Mouse (Mus musculus): ENCODE measurements around the gene Osbpl6. TPM values are rescaled to one million over a fixed set of nuclear protein-coding genes. Genes with fewer than 3 reads are reported as not detected.
A peak's percentile ranks its signal among the peaks of the same experiment; 100 is the strongest.

Gene Osbpl6
- polyA plus RNA-seq, 1 experiment, result 35.1 TPM

DNA sequence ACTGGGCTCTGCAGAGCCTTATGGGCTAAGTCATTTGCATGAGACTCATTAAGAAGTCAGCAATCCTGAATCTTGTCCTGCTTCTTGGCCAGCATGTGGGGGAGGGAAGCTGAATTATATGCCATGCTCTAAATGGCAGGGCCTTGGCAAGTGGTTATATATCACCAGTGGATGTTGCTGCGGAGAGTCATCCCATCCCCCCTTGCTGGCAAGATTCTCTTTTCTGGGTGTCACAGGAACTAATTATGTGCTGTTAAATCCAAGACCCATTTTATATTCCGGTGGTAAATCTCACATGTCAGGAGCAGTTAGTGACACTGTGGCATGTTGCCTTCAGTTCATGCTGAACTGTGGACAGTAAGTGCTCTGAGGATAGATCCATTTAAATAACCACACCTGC is 31.1 kb downstream of the Osbpl6 start:
- peak; percentile 26 for DNase-seq
- WGBS, result 23% methylated on average over 2 of the region's 2 CpGs

DNA sequence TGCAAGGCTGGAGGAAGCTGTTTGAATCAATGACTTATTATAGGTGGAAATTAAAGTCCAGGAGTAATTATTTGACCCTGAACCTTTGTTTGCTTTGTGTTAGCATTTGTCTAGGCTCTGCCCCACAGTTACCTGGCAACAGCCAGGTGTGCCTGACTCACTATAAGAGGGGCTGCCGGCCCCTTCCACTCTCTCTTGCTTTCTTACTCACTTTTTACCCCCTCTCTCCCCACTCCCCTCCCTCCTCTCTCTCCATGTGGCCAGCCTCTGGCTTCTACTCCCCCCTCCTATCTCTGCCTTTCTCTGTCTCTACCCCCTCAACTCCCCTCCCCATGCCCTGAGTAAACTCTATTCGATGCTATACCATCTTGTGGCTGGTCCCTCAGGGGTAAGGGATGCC is 33.2 kb downstream of the Osbpl6 start:
- Histone ChIP-seq H3K27me3 (replicated peaks; ENCODE audit: control insufficient read depth, insufficient read depth, low read length) (no peaks in the 10 kb centered on the region; the same call in 1 of the 2 replicates), H3K27ac (ENCODE audit: insufficient read depth, low read depth, low read length) (no peak overlapping the region), H3K36me3 (ENCODE audit: control insufficient read depth, insufficient read depth, low read length) (no peaks in the 10 kb centered on the region), H3K4me3 (ENCODE audit: insufficient read depth, low read depth, low read length) (no peak overlapping the region), H3K4me1 (ENCODE audit: control insufficient read depth, insufficient read depth, low read length) (peaks cover 29% of the 10 kb centered on the region)
- WGBS, result 44% methylated on average over 2 of the region's 2 CpGs
- DNase-seq, result peak; percentile 37
- TF ChIP-seq POLR2A (IDR thresholded peaks at IDR 0.05; ENCODE audit: low read depth, low read length) (no peak), CTCF (conservative IDR thresholded peaks at IDR 0.05; ENCODE audit: insufficient read depth, insufficient read length, low read depth, low read length) (no peak)

More for the DNA sequence above, 31.1 kb downstream of the Osbpl6 start:
- no peak overlapping the region; the same call in 1 of the 2 replicates for H3K27ac ChIP-seq (ENCODE audit: insufficient read depth, low read depth, low read length)
- TF ChIP-seq CTCF (conservative IDR thresholded peaks at IDR 0.05; ENCODE audit: insufficient read depth, insufficient read length, low read depth, low read length) (no peak), POLR2A (IDR thresholded peaks at IDR 0.05; ENCODE audit: low read depth, low read length) (no peak)
- no peak overlapping the region for H3K4me3 ChIP-seq (ENCODE audit: insufficient read depth, low read depth, low read length)
- peaks cover 31% of the 10 kb centered on the region for H3K4me1 ChIP-seq (ENCODE audit: control insufficient read depth, insufficient read depth, low read length)
- no peaks in the 10 kb centered on the region for H3K36me3 ChIP-seq (ENCODE audit: control insufficient read depth, insufficient read depth, low read length)
- no peaks in the 10 kb centered on the region; the same call in 1 of the 2 replicates for H3K27me3 ChIP-seq (replicated peaks; ENCODE audit: control insufficient read depth, insufficient read depth, low read length)

DNA sequence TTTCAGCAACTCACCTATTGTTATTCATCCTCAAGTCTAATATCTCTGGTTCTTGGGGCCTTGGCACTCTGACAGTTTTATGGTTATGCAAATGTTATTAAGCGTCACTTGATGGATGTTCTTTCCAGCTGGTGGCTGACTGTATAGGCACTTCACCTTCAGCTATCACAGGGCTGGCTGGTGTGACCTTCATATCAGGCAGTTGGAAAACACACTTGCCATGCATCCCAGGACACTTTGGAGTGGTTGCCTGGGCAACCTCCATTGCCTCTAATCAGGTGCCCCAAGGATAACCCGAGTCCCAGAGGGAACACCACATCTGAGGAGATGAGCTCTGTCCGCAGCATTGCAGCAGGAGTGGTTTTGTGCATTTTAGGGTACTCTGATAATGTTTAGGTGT is 35.8 kb downstream of the Osbpl6 start:
- H3K27ac ChIP-seq (ENCODE audit: insufficient read depth, low read depth, low read length), result no peak overlapping the region
- no peaks in the 10 kb centered on the region for H3K36me3 ChIP-seq (ENCODE audit: control insufficient read depth, insufficient read depth, low read length)
- H3K4me1 ChIP-seq (ENCODE audit: control insufficient read depth, insufficient read depth, low read length), result peaks cover 12% of the 10 kb centered on the region; the same call in 1 of the 2 replicates
- WGBS, result 51% methylated on average over 3 of the region's 3 CpGs
- H3K4me3 ChIP-seq (ENCODE audit: insufficient read depth, low read depth, low read length), result no peak overlapping the region
- TF ChIP-seq CTCF (conservative IDR thresholded peaks at IDR 0.05; ENCODE audit: insufficient read depth, insufficient read length, low read depth, low read length) (no peak), POLR2A (IDR thresholded peaks at IDR 0.05; ENCODE audit: low read depth, low read length) (no peak)
- no peaks in the 10 kb centered on the region; the same call in 1 of the 2 replicates for H3K27me3 ChIP-seq (replicated peaks; ENCODE audit: control insufficient read depth, insufficient read depth, low read length)
- no peak for DNase-seq

DNA sequence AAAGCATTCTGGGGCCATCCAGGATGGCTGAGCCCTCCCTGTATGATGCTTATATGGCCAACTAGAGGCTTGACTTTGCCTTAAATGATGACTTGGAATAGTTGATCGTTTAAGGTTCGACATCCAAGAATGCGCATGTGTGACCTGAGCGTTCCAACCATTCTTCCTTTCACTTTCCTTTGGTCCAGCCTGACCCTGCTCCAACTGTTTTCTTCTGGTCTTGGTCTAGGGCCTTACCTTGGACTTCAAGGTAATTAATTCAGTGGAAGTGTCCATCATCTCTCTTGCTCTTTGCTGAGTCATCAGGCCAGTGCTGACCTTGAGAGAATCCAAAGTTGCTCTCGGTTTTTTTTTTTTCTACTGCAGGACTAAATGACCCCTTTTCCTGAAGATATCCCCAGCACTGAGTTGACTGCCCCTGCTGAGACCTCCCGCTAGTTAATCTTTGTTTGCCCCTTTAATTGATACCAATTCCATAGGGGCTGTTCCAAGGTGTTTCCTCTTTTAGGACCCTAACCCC is 43.6 kb downstream of the Osbpl6 start:
- Histone ChIP-seq H3K4me1 (ENCODE audit: control insufficient read depth, insufficient read depth, low read length) (no peaks in the 10 kb centered on the region), H3K36me3 (ENCODE audit: control insufficient read depth, insufficient read depth, low read length) (no peaks in the 10 kb centered on the region), H3K4me3 (ENCODE audit: insufficient read depth, low read depth, low read length) (no peak overlapping the region), H3K27ac (ENCODE audit: insufficient read depth, low read depth, low read length) (no peak overlapping the region), H3K27me3 (replicated peaks; ENCODE audit: control insufficient read depth, insufficient read depth, low read length) (no peaks in the 10 kb centered on the region)
- peak; percentile 25 for DNase-seq
- TF ChIP-seq POLR2A (IDR thresholded peaks at IDR 0.05; ENCODE audit: low read depth, low read length) (no peak), CTCF (conservative IDR thresholded peaks at IDR 0.05; ENCODE audit: insufficient read depth, insufficient read length, low read depth, low read length) (no peak)
- 82% methylated on average over 6 of the region's 6 CpGs for WGBS

DNA sequence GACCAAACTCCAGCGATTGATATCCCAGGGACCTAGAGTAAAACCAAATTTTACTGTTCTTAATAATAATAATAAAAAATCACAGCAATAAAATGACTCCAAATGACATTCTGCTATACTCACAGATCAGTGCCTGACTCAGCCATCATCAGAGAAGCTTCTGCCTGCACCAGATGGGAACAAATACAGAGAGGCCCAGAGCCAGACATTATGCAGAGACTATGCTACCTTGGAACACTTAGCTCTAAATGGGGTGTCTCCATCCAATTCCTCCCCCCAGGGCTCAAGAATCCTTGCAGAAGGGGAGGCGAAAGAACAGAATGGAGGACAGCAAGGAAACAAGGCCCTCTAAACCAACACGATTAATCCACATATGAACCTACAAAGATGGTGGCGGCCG is 60.4 kb downstream of the Osbpl6 start:
- DNase-seq, result no peak
- Histone ChIP-seq H3K27me3 (replicated peaks; ENCODE audit: control insufficient read depth, insufficient read depth, low read length) (no peaks in the 10 kb centered on the region), H3K4me3 (ENCODE audit: insufficient read depth, low read depth, low read length) (no peak overlapping the region), H3K27ac (ENCODE audit: insufficient read depth, low read depth, low read length) (no peak overlapping the region), H3K36me3 (ENCODE audit: control insufficient read depth, insufficient read depth, low read length) (no peaks in the 10 kb centered on the region), H3K4me1 (ENCODE audit: control insufficient read depth, insufficient read depth, low read length) (no peaks in the 10 kb centered on the region; the same call in 1 of the 2 replicates)
- TF ChIP-seq POLR2A (IDR thresholded peaks at IDR 0.05; ENCODE audit: low read depth, low read length), result no peak
- TF ChIP-seq CTCF (conservative IDR thresholded peaks at IDR 0.05; ENCODE audit: insufficient read depth, insufficient read length, low read depth, low read length), result no peak
- WGBS, result 98% methylated on average over 5 of the region's 5 CpGs

DNA sequence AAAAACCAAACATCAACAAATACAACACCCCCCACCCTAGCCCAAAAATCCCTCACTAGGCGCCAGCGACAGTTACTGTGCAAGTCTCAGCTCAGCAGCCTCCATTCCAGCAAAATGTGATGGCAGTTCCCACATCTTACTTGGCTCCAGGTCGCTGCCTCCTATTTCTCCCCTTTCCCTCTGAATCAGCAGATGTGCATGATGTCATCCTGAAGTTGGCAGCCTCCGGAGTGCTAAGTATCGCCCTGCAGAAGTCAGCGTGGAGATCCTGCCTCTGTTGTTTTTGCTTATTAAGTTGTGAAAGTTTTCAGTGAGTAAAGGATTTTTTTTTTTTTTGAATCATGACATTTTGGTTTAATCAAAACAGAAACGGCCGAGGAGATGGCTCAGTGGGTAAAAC is 61.9 kb downstream of the Osbpl6 start:
- no peaks in the 10 kb centered on the region for H3K36me3 ChIP-seq (ENCODE audit: control insufficient read depth, insufficient read depth, low read length)
- H3K27me3 ChIP-seq (replicated peaks; ENCODE audit: control insufficient read depth, insufficient read depth, low read length), result no peaks in the 10 kb centered on the region
- H3K4me1 ChIP-seq (ENCODE audit: control insufficient read depth, insufficient read depth, low read length), result no peaks in the 10 kb centered on the region; the same call in 1 of the 2 replicates
- H3K4me3 ChIP-seq (ENCODE audit: insufficient read depth, low read depth, low read length), result no peak overlapping the region
- no peak overlapping the region for H3K27ac ChIP-seq (ENCODE audit: insufficient read depth, low read depth, low read length)
- DNase-seq, result peak; percentile 47
- TF ChIP-seq POLR2A (IDR thresholded peaks at IDR 0.05; ENCODE audit: low read depth, low read length), result no peak
- TF ChIP-seq CTCF (conservative IDR thresholded peaks at IDR 0.05; ENCODE audit: insufficient read depth, insufficient read length, low read depth, low read length), result no peak
- 46% methylated on average over 8 of the region's 8 CpGs for WGBS

DNA sequence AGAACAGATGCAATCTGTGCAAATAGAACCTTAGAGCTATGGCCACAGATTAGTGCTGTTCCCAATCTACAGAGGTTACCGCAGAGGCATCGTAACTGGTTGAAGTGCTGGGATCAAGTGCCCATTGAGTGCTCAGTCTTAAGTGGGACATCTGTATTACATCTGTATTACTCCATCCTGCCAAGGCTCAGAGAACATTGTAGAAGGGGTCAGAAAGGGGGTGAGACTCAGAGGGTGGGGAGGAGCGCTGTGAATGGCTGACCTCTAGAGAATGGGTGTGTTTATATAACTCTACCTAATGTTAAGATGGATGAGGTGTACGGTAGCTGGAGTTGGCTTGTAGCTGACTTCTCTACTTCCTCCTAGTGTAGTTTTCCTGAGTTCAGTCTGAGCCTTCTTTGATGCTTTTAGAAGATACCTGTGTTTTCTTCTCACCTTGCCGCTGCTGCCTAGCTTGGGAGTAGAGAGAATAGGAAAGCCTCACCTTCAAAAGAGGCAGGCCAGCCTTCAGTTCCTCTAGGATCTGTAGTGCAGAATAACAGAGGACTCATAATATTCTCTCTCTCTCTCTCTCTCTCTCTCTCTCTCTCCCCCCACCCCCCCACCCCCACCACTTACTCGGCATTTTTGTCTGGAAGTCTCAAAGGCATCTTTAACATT is 62.9 kb downstream of the Osbpl6 start:
- no peak overlapping the region for H3K27ac ChIP-seq (ENCODE audit: insufficient read depth, low read depth, low read length)
- no peaks in the 10 kb centered on the region for H3K36me3 ChIP-seq (ENCODE audit: control insufficient read depth, insufficient read depth, low read length)
- no peak for DNase-seq
- TF ChIP-seq CTCF (conservative IDR thresholded peaks at IDR 0.05; ENCODE audit: insufficient read depth, insufficient read length, low read depth, low read length), result no peak
- 90% methylated on average over 6 of the region's 6 CpGs for WGBS
- H3K4me3 ChIP-seq (ENCODE audit: insufficient read depth, low read depth, low read length), result no peak overlapping the region
- no peaks in the 10 kb centered on the region for H3K27me3 ChIP-seq (replicated peaks; ENCODE audit: control insufficient read depth, insufficient read depth, low read length)
- H3K4me1 ChIP-seq (ENCODE audit: control insufficient read depth, insufficient read depth, low read length), result no peaks in the 10 kb centered on the region; the same call in 1 of the 2 replicates

Data from kidney, adult 2 months (tissue).